Mouse (Mus musculus) small intestine, adult 2 months (tissue): ENCODE results near the gene Lrrc1.

Source experiments
- CTCF ChIP-seq: fragments of 200-500 bp; IDR thresholded peaks from 2 replicates; pipeline ENCODE4 v1.5.1; 2012; ENCODE audit warnings: low read depth, mild to moderate bottlenecking, control low read depth, inconsistent platforms, low read length, moderate library complexity, mixed read lengths; ENCODE audit not compliant: insufficient replicate concordance, insufficient read length; ENCODE audit errors: extremely low read depth
- POLR2A ChIP-seq: fragments of 200-500 bp; IDR thresholded peaks from 2 replicates; pipeline ENCODE4 v1.6.1; 2012; ENCODE audit warnings: low read depth, mild to moderate bottlenecking, control low read depth, inconsistent platforms, low read length, moderate library complexity

DNA sequence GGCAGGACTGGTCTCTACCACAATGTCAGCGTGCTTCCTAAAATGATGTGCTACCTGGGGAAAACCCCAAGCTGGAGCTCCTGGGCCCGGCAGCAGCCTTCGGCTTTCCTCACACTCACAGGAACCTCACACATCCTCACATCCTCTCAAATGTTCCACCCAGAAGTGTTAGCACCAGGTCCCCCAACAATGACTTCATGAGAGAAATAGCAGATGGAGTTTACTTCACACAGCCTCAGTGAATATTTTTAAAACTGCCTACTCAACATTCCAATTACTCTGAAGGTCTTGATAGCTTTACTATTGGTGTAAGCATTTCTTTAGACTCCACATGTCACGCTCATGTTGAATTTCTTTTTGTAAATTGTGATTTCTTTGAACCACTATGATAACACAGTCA, 27.2 kb upstream of the Lrrc1 start:
- TF ChIP-seq CTCF: no peak
- TF ChIP-seq POLR2A: no peak
